Mouse (Mus musculus) hematopoietic stem cell, adult 5-6 weeks (primary cell): Measurements from ENCODE around the gene Zbtb6. TPM values are rescaled to one million over a fixed set of nuclear protein-coding genes. Genes with fewer than 3 reads are reported as not detected.
A peak's percentile ranks its signal among the peaks of the same experiment; 100 is the strongest.

ENCODE experiments used
- ATAC-seq, 2 experiments: fragments of 125-278 bp in 1 of 2; replicated peaks in 1 of 2; 2 replicates each; pipeline ENCODE4 v1.8.0; 2016 to 2017; ENCODE audit warnings: inconsistent platforms in 2 of 2, mild to moderate bottlenecking in 2 of 2, moderate number of reproducible peaks in 2 of 2, low read depth in 1 of 2, moderate TSS enrichment in 1 of 2; ENCODE audit not compliant: low FRiP score in 2 of 2, poor library complexity in 2 of 2, severe bottlenecking in 2 of 2, insufficient read depth in 1 of 2, low TSS enrichment in 1 of 2
- total RNA-seq: library from RNA; stranded (forward); fragments of 172-1452, 232-1000 nt; gene quantifications from 2 replicates; pipeline ENCODE4 v1.2.3, GENCODE M21; 2017

Gene Zbtb6
- total RNA-seq, 1 experiment from 2014 or later: 28.9 TPM

- ATAC-seq: no peak; a peak in 1 of 4 replicates
These were observed 47.4 kb downstream of the Zbtb6 start for GRCm38 (mm10) chr2:37395539-37395938.

- no peak for ATAC-seq
These were observed 60.0 kb downstream of the Zbtb6 start for GRCm38 (mm10) chr2:37382921-37383320.

GRCm38 (mm10) chr2:37380189-37380588 is 62.8 kb downstream of the Zbtb6 start:
- peak; percentile 83 to 88 for ATAC-seq

GRCm38 (mm10) chr2:37376018-37376417 is 67.0 kb downstream of the Zbtb6 start:
- peak; percentile 81 to 86 for ATAC-seq

Other genes with a start within 250 kb of the Zbtb6 start
- gene Olfr366, start 231.6 kb downstream of the Zbtb6 start, total RNA-seq: not detected in 2 replicates
- gene Olfr368, start 116.7 kb downstream of the Zbtb6 start, total RNA-seq: not detected in 2 replicates
- 86.7 and 102 TPM in 2 replicates for gene Pdcl, start 83.8 kb downstream of the Zbtb6 start, total RNA-seq
- gene Rc3h2, start 20.3 kb downstream of the Zbtb6 start, total RNA-seq: 46.2 and 64.5 TPM in 2 replicates
- 14.3 and 14.8 TPM in 2 replicates for gene Zbtb26, start within 50 bp of the Zbtb6 start, total RNA-seq
- 58.7 and 83.3 TPM in 2 replicates for gene Rabgap1, start 108 bp upstream of the Zbtb6 start, total RNA-seq
- gene Gpr21, start 73.2 kb upstream of the Zbtb6 start, total RNA-seq: 1.2 and 1.6 TPM in 2 replicates